Mouse (Mus musculus): ENCODE measurements around the gene Hmgcs2. TPM values are rescaled to one million over a fixed set of nuclear protein-coding genes. Genes with fewer than 3 reads are reported as not detected.

Gene Hmgcs2
- polyA plus RNA-seq, 1 experiment = 2.1 TPM

DNA sequence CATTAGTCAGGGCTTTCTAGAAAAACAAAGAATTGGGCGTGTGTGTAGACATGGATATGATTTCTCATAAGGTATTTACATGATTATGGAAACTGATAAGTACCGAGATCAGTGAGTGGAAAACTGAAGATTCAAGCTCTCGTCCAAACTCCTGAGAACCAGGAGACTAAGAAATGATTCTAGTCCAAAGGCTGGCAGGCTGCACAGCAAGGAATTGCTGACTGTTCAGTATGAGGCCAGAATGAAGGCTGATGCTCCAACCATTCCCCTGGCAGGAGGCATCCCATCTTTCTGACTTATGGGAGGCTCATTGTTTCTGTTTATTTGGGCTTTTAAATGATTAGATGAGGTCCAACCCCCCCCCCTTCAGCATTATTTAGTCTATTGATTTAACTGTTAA lies 19.7 kb upstream of the Hmgcs2 start:
- H3K4me1 ChIP-seq (ENCODE audit: control insufficient read depth, insufficient read depth, low read length) = peaks cover 6% of the 10 kb centered on the region
- 72% methylated on average over 3 of the region's 3 CpGs for WGBS

DNA sequence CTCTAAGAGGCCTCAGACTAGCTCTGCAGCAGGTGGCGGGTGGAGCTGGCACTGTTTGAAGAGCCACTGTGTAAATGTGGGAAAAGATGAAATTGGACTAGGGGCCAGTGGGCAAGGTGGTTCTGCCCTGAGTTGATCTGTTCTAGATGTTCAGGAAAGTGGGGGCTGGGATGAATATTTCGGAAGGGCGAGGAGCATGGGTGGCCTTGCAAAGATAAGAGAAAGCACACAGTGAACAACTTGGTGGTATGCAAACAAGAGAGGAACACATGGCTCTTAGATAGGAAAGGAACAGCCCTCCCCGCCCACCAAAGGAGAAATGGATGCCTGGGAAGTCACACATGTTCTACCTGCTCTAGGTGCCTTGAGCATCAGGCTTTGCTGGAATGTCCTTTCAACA lies 18.8 kb upstream of the Hmgcs2 start:
- Histone ChIP-seq H3K27ac (ENCODE audit: insufficient read depth, low read length) (no peak overlapping the region), H3K4me3 (replicated peaks; ENCODE audit: insufficient read depth, low read depth, low read length) (no peak overlapping the region), H3K4me1 (ENCODE audit: control insufficient read depth, insufficient read depth, low read length) (peaks cover 6% of the 10 kb centered on the region), H3K27me3 (ENCODE audit: control insufficient read depth, insufficient read depth, low read length) (no peaks in the 10 kb centered on the region)
- DNase-seq = no peak
- 93% methylated on average over 4 of the region's 4 CpGs for whole genome bisulfite sequencing
- no peak for TF ChIP-seq POLR2A (IDR thresholded peaks at IDR 0.05; ENCODE audit: borderline replicate concordance, insufficient read depth, low read length)
- TF ChIP-seq CTCF (IDR thresholded peaks at IDR 0.05; ENCODE audit: borderline replicate concordance, insufficient read depth, low read depth, low read length) = no peak

More for the DNA sequence above, 19.7 kb upstream of the Hmgcs2 start:
- Histone ChIP-seq H3K27me3 (ENCODE audit: control insufficient read depth, insufficient read depth, low read length) (no peaks in the 10 kb centered on the region), H3K27ac (ENCODE audit: insufficient read depth, low read length) (no peak overlapping the region), H3K4me3 (replicated peaks; ENCODE audit: insufficient read depth, low read depth, low read length) (no peak overlapping the region)
- no peak for DNase-seq
- TF ChIP-seq POLR2A (IDR thresholded peaks at IDR 0.05; ENCODE audit: borderline replicate concordance, insufficient read depth, low read length) = no peak

DNA sequence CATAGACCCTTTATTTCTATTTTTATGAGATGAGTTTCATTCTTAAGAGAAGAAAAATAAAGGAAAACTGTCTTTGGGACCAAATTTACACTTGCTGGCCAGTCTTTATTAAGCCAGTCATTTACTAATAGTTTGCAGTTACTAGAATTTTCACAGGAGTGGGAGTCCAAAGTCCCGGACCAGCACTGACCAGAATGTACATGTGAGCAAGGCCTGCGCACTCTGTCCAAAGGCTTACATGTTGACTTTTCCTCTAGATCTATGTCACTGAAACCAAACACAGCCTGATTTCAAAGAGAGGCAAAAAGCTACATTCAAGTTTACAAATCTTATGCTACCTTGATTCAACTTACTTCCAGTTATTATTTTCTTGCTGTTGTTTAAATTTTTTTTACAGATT lies 18.1 kb upstream of the Hmgcs2 start:
- WGBS = 98% methylated on average over 2 of the region's 2 CpGs
- Histone ChIP-seq H3K4me1 (ENCODE audit: control insufficient read depth, insufficient read depth, low read length) (peaks cover 6% of the 10 kb centered on the region), H3K27me3 (ENCODE audit: control insufficient read depth, insufficient read depth, low read length) (no peaks in the 10 kb centered on the region), H3K27ac (ENCODE audit: insufficient read depth, low read length) (no peak overlapping the region), H3K4me3 (replicated peaks; ENCODE audit: insufficient read depth, low read depth, low read length) (no peak overlapping the region)
- TF ChIP-seq CTCF (IDR thresholded peaks at IDR 0.05; ENCODE audit: borderline replicate concordance, insufficient read depth, low read depth, low read length) (no peak), POLR2A (IDR thresholded peaks at IDR 0.05; ENCODE audit: borderline replicate concordance, insufficient read depth, low read length) (no peak)
- no peak for DNase-seq

DNA sequence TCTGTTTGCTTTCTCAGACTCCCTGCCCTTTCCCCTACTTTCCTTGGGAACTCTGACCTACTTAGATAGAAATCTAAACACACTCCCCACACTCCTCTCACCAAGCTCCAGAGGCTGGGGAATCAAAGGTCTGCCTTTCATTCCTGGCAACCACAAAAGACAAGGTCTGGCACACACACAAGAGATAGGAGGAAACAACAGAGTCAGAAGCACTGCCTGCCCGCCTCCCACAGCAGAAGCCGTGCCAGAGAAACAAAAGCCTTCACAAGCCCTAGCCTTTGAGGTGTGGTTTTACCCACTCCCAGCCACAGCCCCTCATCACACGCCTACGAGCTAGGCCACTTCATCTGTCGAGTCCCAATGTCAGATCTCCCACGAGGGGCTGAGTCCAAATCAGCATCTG lies 13.0 kb upstream of the Hmgcs2 start:
- 20% methylated on average over 6 of the region's 6 CpGs for WGBS
- Histone ChIP-seq H3K27me3 (ENCODE audit: control insufficient read depth, insufficient read depth, low read length) (no peaks in the 10 kb centered on the region), H3K27ac (ENCODE audit: insufficient read depth, low read length) (no peak overlapping the region), H3K4me3 (replicated peaks; ENCODE audit: insufficient read depth, low read depth, low read length) (no peak overlapping the region), H3K4me1 (ENCODE audit: control insufficient read depth, insufficient read depth, low read length) (no peaks in the 10 kb centered on the region; the same call in 1 of the 2 replicates)
- no peak for TF ChIP-seq CTCF (IDR thresholded peaks at IDR 0.05; ENCODE audit: borderline replicate concordance, insufficient read depth, low read depth, low read length)
- no peak for TF ChIP-seq POLR2A (IDR thresholded peaks at IDR 0.05; ENCODE audit: borderline replicate concordance, insufficient read depth, low read length)
- no peak for DNase-seq

DNA sequence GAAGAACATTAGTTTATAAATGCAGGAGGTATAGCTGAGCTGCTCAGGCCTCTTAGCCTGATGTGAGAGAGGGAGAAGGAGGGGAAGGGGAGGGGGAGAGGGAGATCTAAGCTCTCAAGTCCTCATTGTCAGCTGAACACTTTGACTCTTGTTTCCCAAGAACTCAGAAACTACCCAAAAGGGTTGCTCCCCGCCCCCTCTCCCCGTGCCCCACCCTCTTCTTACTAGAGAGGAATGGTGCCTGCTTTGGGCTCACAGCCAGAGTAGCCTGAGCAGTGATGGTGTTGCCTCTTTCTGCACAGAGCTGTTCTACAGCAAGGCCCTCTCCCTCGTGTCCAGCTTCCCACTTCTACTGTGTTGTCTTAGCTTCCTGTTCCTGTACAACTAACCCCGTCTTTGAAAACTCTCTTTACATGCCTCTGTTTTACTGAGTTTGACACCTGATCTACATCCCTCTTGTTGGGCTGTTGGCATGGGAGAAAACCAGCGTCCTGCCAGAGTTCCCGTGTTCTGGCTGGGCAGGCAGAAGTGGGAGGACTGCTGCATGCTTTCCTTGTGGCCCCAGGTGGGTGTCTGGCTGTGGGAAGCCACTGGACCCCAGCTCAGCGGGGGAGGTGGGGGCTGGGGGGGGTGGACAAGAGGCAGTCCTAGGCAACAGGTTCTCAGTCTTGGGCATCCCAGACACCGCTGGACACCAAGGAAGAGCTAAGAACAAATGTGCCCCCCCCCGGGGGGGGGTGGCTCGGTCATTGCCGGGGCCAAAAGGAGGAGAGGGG lies 6.4 kb upstream of the Hmgcs2 start:
- Histone ChIP-seq H3K4me1 (ENCODE audit: control insufficient read depth, insufficient read depth, low read length) (no peaks in the 10 kb centered on the region), H3K4me3 (replicated peaks; ENCODE audit: insufficient read depth, low read depth, low read length) (no peak overlapping the region)
- WGBS = 44% methylated on average over 11 of the region's 11 CpGs

DNA sequence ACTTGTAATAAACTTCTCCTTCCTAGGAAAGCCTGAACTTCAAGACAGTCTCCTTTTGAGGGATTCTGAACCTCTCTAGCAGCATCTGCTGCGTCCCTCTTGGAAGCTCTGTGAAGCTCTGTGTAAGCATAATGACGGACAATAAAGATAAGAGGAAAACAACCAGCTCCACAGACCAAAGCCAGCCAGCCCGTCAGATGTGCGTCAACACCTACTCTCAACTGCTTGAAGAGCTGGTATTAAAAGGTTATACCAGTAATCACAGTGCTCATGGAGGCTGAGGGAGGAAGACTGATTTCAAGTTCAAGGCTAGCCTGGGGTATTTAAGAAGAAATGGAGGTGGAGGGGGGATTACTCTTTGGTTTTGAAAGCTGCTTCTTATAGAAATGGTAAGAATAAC lies 553 bp upstream of the Hmgcs2 start:
- 85% methylated on average over 4 of the region's 4 CpGs for WGBS
- TF ChIP-seq CTCF (IDR thresholded peaks at IDR 0.05; ENCODE audit: borderline replicate concordance, insufficient read depth, low read depth, low read length) = no peak
- no peak for TF ChIP-seq POLR2A (IDR thresholded peaks at IDR 0.05; ENCODE audit: borderline replicate concordance, insufficient read depth, low read length)
- no peak overlapping the region for H3K4me3 ChIP-seq (replicated peaks; ENCODE audit: insufficient read depth, low read depth, low read length)
- H3K27ac ChIP-seq (ENCODE audit: insufficient read depth, low read length) = no peak overlapping the region
- no peaks in the 10 kb centered on the region for H3K27me3 ChIP-seq (ENCODE audit: control insufficient read depth, insufficient read depth, low read length)
- no peak for DNase-seq
- H3K4me1 ChIP-seq (ENCODE audit: control insufficient read depth, insufficient read depth, low read length) = no peaks in the 10 kb centered on the region

More for the DNA sequence above, 6.4 kb upstream of the Hmgcs2 start:
- DNase-seq = no peak
- no peak overlapping the region for H3K27ac ChIP-seq (ENCODE audit: insufficient read depth, low read length)
- H3K27me3 ChIP-seq (ENCODE audit: control insufficient read depth, insufficient read depth, low read length) = no peaks in the 10 kb centered on the region
- TF ChIP-seq POLR2A (IDR thresholded peaks at IDR 0.05; ENCODE audit: borderline replicate concordance, insufficient read depth, low read length) (no peak), CTCF (IDR thresholded peaks at IDR 0.05; ENCODE audit: borderline replicate concordance, insufficient read depth, low read depth, low read length) (no peak)

DNA sequence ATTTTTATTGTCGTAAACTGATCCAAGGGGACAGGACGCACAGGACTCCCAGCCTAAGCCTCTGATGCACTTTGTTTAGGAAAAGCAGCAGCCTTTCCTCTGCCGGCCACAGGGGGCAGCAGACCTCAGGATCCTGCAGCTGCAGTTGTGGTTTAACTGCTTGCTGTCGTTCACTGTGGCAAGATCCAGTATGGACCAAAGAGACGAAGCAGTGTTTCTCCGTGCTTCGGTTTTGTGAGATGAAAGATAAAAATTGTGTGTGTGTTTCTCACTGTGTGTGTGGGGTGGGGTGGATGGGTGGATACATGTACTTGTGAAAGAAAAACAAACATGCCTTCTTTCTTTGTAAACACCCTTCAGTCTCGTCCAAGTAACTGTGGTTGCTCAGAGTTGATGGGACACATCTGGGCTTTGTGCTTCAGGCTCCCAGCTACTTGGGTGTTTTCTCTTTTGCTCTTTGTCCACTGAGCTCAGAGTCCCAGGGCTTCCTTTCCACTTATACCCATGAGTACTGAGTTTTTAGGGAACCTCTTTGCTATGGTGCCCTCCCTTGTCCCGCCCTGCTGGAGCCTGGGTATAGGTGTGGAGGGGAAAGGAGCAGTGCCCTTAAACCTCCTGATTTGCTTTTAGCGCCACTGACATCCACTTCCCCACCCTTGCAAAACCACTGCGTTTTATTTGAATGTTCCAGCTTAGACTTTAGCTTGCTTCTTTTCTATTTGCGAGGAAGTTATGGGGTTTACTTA lies 871 bp downstream of the Hmgcs2 start:
- Histone ChIP-seq H3K27me3 (ENCODE audit: control insufficient read depth, insufficient read depth, low read length) (no peaks in the 10 kb centered on the region), H3K4me1 (ENCODE audit: control insufficient read depth, insufficient read depth, low read length) (no peaks in the 10 kb centered on the region), H3K4me3 (replicated peaks; ENCODE audit: insufficient read depth, low read depth, low read length) (no peak overlapping the region), H3K27ac (ENCODE audit: insufficient read depth, low read length) (no peak overlapping the region)
- peak; percentile 33 to 39 for DNase-seq
- WGBS = 42% methylated on average over 12 of the region's 12 CpGs
- TF ChIP-seq POLR2A (IDR thresholded peaks at IDR 0.05; ENCODE audit: borderline replicate concordance, insufficient read depth, low read length) (no peak), CTCF (IDR thresholded peaks at IDR 0.05; ENCODE audit: borderline replicate concordance, insufficient read depth, low read depth, low read length) (peak; percentile 87)

DNA sequence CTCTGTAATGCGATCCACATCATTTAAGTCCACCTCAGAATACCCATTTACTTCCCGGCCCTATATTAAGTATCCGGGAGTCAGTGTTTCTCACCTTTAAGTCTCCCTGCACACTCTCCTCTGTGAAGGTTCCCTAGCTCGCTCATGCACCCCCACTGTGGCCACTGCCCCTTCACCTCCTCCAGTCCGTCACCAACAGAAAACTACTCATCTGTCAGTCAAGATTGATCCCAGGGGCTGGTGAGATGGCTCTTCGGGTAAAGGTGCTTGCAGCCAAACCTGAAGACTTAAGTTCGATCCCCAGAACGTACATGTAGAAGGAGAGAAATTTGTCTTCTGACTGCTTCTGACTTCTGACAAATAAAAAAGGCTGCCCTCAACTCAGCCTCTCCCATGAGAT lies 2.2 kb downstream of the Hmgcs2 start:
- no peaks in the 10 kb centered on the region for H3K4me1 ChIP-seq (ENCODE audit: control insufficient read depth, insufficient read depth, low read length)
- H3K27ac ChIP-seq (ENCODE audit: insufficient read depth, low read length) = no peak overlapping the region
- 89% methylated on average over 8 of the region's 8 CpGs for WGBS
- no peak for DNase-seq
- no peaks in the 10 kb centered on the region for H3K27me3 ChIP-seq (ENCODE audit: control insufficient read depth, insufficient read depth, low read length)
- H3K4me3 ChIP-seq (replicated peaks; ENCODE audit: insufficient read depth, low read depth, low read length) = no peak overlapping the region
- no peak for TF ChIP-seq CTCF (IDR thresholded peaks at IDR 0.05; ENCODE audit: borderline replicate concordance, insufficient read depth, low read depth, low read length)
- no peak for TF ChIP-seq POLR2A (IDR thresholded peaks at IDR 0.05; ENCODE audit: borderline replicate concordance, insufficient read depth, low read length)

Data from cerebellum, adult 2 months (tissue).